Mouse (Mus musculus) kidney, postnatal 0 days (tissue): ENCODE results near the gene Mrpl27. TPM values are rescaled to one million over a fixed set of nuclear protein-coding genes. Genes with fewer than 3 reads are reported as not detected.

Experiments
- ATAC-seq: fragments of 200-750 bp; cut with Nextera tagmentation; replicated peaks from 2 replicates; pipeline ENCODE4 v1.8.0; 2017; ENCODE audit warnings: low read depth, moderate number of reproducible peaks, moderate TSS enrichment, moderate library complexity; ENCODE audit not compliant: low FRiP score
- DNase-seq: peaks from one replicate; pipeline ENCODE4 v3.0.0-alpha.2; 2016; ENCODE audit warnings: low spot score
- H3K27ac ChIP-seq: fragments of 300-500 bp; sonication (generic); 2 replicates; pipeline ENCODE4 v1.5.1; 2014; ENCODE audit warnings: mild to moderate bottlenecking
- H3K27me3 ChIP-seq: fragments of 300-500 bp; sonication (generic); 2 replicates; pipeline ENCODE4 v1.6.1; 2014; ENCODE audit warnings: low read length, mixed read lengths; ENCODE audit not compliant: insufficient read depth
- H3K36me3 ChIP-seq: fragments of 300-500 bp; sonication (generic); 2 replicates; pipeline ENCODE4 v1.6.1; 2014; ENCODE audit warnings: low read length, mixed read lengths; ENCODE audit not compliant: insufficient read depth
- H3K4me1 ChIP-seq: fragments of 300-500 bp; sonication (generic); replicated peaks from 2 replicates; pipeline ENCODE4 v1.6.1; 2014; ENCODE audit warnings: antibody characterized with exemption, low read length, mixed read lengths; ENCODE audit not compliant: insufficient read depth
- H3K4me2 ChIP-seq: fragments of 300-500 bp; sonication (generic); 2 replicates; pipeline ENCODE4 v1.6.1; 2014; ENCODE audit warnings: mild to moderate bottlenecking, low read length, moderate library complexity, mixed read lengths
- H3K4me3 ChIP-seq: fragments of 300-500 bp; sonication (generic); replicated peaks from 2 replicates; pipeline ENCODE4 v1.5.1; 2014; ENCODE audit warnings: low read depth, low read length
- H3K9ac ChIP-seq: fragments of 300-500 bp; sonication (generic); 2 replicates; pipeline ENCODE4 v1.6.1; 2014; ENCODE audit warnings: low read depth, low read length
- H3K9me3 ChIP-seq: fragments of 300-500 bp; sonication (generic); replicated peaks from 2 replicates; pipeline ENCODE4 v1.6.1; 2016; ENCODE audit warnings: low read length, inconsistent platforms, mixed read lengths
- CTCF ChIP-seq: IDR thresholded peaks from 2 replicates; pipeline ENCODE4 v1.5.1; 2016; ENCODE audit warnings: antibody characterized with exemption, low read depth, mild to moderate bottlenecking, moderate library complexity
- WGBS: fragments of 180-500 bp; shearing (Covaris S2); extraction: QIAGEN DNeasy Blood & Tissue Kit; methylation state at CpG from one replicate; pipeline ENCODE4 v1.1.7; 2014; 5-methylcytosine and 5-hydroxymethylcytosine counted together
- polyA plus RNA-seq: library from polyadenylated mRNA; unstranded; fragments of >200 nt; fragmentation: Nextera tagmentation; extraction: Ambion mirVana; gene quantifications from 2 replicates; pipeline ENCODE4 v1.2.1, GENCODE M21; 2015

Mrpl27 gene
- polyA plus RNA-seq: 135 and 144 TPM in 2 replicates

- 0 out of 2 replicates have a peak, but pooled peaks have one; percentile 3 for TF ChIP-seq CTCF
- H3K36me3 ChIP-seq: peaks cover 6% of the 10 kb centered on the region; the same call in 1 of the 2 replicates
Observed at GRCm38 (mm10) chr11:94653663-94654436, at the start of gene Mrpl27, which contains the start of gene Eme1. TSS of gene Mrpl27 (plus strand) at chr11:94653767. TSS of gene Eme1 (minus strand) at chr11:94653964.

GRCm38 (mm10) chr11:94610744-94611740, 42.5 kb upstream of the Mrpl27 start:
- Histone ChIP-seq H3K36me3 (no peaks in the 10 kb centered on the region), H3K4me1 (no peaks in the 10 kb centered on the region), H3K9me3 (no peaks in the 10 kb centered on the region), H3K9ac (no peak overlapping the region), H3K4me2 (no peak overlapping the region), H3K27me3 (no peaks in the 10 kb centered on the region), H3K27ac (no peak overlapping the region), H3K4me3 (no peak overlapping the region)
- ATAC-seq (no peak), DNase-seq (no peak)
- 68% methylated on average over 4 of the region's 4 CpGs for WGBS
- no peak for TF ChIP-seq CTCF

More at GRCm38 (mm10) chr11:94653663-94654436, at the start of gene Mrpl27, which contains the start of gene Eme1:
- 0 out of 2 replicates have a peak, but pooled peaks cover 6% of the 10 kb centered on the region for H3K4me1 ChIP-seq
- peak within 1 kb of the TSS; percentile 78 for H3K9ac ChIP-seq
- no peaks in the 10 kb centered on the region for H3K27me3 ChIP-seq
- DNase-seq (peak; percentile 91), ATAC-seq (peak; percentile 83)
- 1% methylated on average over 32 of the region's 32 CpGs for WGBS
- peak within 1 kb of the TSS; percentile 94 for H3K27ac ChIP-seq
- peak within 1 kb of the TSS; percentile 73 for H3K4me3 ChIP-seq
- H3K4me2 ChIP-seq: peak within 1 kb of the TSS; percentile 65
- no peaks in the 10 kb centered on the region for H3K9me3 ChIP-seq

GRCm38 (mm10) chr11:94614603-94615002, 39.0 kb upstream of the Mrpl27 start:
- no peak overlapping the region for H3K4me3 ChIP-seq
- H3K4me2 ChIP-seq: no peak overlapping the region
- H3K4me1 ChIP-seq: no peaks in the 10 kb centered on the region
- H3K27ac ChIP-seq: no peak overlapping the region
- no peaks in the 10 kb centered on the region for H3K9me3 ChIP-seq
- H3K9ac ChIP-seq: no peak overlapping the region
- no peak for TF ChIP-seq CTCF
- H3K27me3 ChIP-seq: no peaks in the 10 kb centered on the region
- DNase-seq (no peak), ATAC-seq (no peak)
- H3K36me3 ChIP-seq: no peaks in the 10 kb centered on the region
- WGBS: 54% methylated on average over 4 of the region's 4 CpGs

GRCm38 (mm10) chr11:94615494-94615893, 38.1 kb upstream of the Mrpl27 start:
- no peak for TF ChIP-seq CTCF
- no peak overlapping the region for H3K4me3 ChIP-seq
- no peaks in the 10 kb centered on the region for H3K4me1 ChIP-seq
- ATAC-seq: no peak
- no peaks in the 10 kb centered on the region for H3K36me3 ChIP-seq
- H3K9ac ChIP-seq: no peak overlapping the region
- no peaks in the 10 kb centered on the region for H3K27me3 ChIP-seq
- H3K9me3 ChIP-seq: no peaks in the 10 kb centered on the region
- H3K4me2 ChIP-seq: no peak overlapping the region
- no peak for DNase-seq
- no peak overlapping the region for H3K27ac ChIP-seq
- 36% methylated on average over 4 of the region's 4 CpGs for WGBS

GRCm38 (mm10) chr11:94617646-94618045, 35.9 kb upstream of the Mrpl27 start:
- H3K36me3 ChIP-seq: no peaks in the 10 kb centered on the region
- no peaks in the 10 kb centered on the region for H3K4me1 ChIP-seq
- H3K9me3 ChIP-seq: no peaks in the 10 kb centered on the region
- no peaks in the 10 kb centered on the region for H3K27me3 ChIP-seq
- H3K9ac ChIP-seq: no peak overlapping the region
- DNase-seq: no peak
- no peak for TF ChIP-seq CTCF
- H3K4me2 ChIP-seq: no peak overlapping the region
- ATAC-seq: no peak
- no peak overlapping the region for H3K27ac ChIP-seq
- H3K4me3 ChIP-seq: no peak overlapping the region
- WGBS: 95% methylated on average over 2 of the region's 2 CpGs

GRCm38 (mm10) chr11:94620766-94621457, 32.7 kb upstream of the Mrpl27 start:
- Histone ChIP-seq H3K27ac (no peak overlapping the region), H3K36me3 (no peaks in the 10 kb centered on the region), H3K27me3 (no peaks in the 10 kb centered on the region), H3K4me2 (no peak overlapping the region), H3K9ac (no peak overlapping the region), H3K9me3 (no peaks in the 10 kb centered on the region), H3K4me3 (no peak overlapping the region), H3K4me1 (no peaks in the 10 kb centered on the region)
- no peak for DNase-seq
- 0 out of 2 replicates have a peak, but pooled peaks have one; percentile 66 for ATAC-seq
- 41% methylated on average over 6 of the region's 6 CpGs for whole genome bisulfite sequencing
- no peak for TF ChIP-seq CTCF
